Mouse (Mus musculus) cerebellum, postnatal 10 days (tissue): ENCODE data around the gene Gm10392.
A peak's percentile ranks its signal among the peaks of the same experiment; 100 is the strongest.

ENCODE experiments used
- DNase-seq, 2 experiments: peaks; one replicate each; pipeline ENCODE4 v3.0.0; 2021; ENCODE audit warnings: mixed read lengths in 2 of 2

The Gm10392 gene

DNA sequence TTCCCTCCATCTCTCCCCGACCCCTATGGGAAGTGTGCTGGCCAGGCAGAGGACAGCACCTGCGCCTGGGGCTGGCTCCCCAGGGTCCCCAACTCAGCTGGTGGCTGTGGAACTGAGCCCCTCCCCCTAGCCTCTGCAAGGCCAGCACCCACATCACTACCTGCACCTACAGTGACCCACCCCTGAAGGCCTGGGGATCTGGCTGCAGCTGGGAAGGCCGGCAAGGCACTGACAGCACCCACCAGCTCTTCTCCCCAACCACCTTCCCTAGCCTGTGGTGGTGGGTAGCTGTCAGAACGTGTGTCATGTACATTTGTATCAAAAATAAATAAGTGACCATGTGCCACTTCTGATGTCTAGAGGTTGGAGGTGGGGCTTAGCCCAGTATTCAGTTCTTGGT is 11.6 kb downstream of the Gm10392 start:
- peak; percentile 24 to 32 for DNase-seq

DNA sequence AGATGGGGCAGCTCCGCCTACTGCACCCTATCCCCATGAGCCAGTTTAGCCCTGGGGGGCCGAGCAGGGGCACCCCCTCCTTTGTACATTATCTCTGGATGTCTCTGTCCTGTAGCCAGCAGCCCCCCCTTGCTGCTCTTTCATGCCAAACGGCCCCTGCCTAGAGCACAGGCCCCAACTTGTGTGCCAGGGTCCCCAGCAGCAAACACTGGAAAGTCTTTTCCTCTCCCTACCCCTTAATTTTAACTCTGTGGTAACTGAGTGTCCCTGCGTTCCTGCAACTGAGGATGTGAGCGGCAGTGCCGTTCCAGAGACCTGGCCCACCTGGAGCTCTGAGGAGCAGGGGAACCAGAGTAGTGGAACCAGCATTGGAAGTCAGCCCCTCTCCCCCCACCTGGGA is 12.1 kb downstream of the Gm10392 start:
- DNase-seq: peak in 1 of 2 experiments; percentile 16

DNA sequence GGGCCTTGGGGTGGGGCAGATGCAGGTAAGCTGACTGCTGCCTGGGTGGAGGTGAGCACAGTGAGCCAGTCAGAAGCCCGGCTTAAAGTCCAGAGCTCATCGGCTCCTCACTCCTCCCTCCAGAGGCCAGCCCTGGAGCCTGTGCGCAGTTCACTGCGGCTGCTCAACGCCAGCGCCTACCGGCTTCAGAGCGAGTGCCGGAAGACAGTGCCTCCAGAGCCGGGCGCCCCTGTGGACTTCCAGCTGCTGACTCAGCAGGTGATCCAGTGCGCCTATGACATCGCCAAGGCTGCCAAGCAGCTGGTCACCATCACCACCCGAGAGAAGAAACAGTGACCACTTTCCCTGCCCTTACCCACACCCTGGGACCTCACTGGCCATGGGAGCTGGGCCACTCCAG is 12.7 kb downstream of the Gm10392 start:
- no peak for DNase-seq

DNA sequence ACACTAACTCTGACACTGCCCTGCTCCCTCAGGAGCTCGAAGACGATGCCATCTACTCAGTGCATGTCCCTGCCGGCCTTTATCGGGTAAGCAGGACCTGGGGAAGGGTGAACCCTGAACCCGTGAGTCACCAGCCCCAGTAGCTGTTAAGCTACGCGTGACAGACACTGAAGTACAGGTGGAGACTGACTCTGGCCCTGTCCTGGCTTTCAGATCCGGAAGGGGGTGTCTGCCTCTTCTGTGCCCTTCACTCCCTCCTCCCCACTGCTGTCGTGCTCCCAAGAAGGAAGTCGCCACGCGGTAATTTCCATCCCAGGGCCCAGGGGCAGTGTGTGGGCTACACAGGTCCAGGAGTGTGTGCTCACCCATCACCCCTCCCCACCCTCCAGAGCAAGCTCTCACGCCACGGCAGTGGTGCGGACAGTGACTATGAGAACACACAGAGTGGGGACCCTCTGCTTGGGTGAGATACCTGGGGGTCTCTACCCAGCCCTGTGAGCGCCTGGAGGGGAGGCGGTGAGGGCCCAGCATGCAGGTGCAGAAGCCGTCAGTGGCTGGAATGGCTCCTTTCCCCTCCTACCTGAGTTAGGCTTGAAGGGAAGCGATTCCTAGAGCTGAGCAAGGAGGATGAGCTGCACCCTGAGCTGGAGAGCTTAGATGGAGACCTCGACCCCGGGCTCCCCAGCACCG is 13.6 kb downstream of the Gm10392 start:
- DNase-seq: no peak

DNA sequence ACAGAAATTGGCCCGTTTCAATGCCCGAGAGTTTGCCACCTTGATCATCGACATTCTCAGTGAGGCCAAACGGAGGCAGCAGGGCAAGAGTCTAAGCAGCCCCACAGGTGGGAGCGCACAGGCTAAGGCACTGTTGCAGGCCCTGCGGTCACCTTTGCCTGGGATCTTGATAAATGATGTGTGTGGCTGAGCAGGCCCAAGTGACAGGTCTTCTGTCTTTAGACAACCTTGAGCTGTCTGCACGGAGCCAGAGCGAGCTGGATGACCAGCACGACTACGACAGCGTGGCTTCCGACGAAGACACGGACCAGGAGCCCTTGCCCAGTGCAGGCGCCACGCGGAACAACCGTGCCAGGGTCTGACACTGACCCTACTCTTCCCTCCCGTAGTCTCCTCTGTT is 14.6 kb downstream of the Gm10392 start:
- no peak for DNase-seq

DNA sequence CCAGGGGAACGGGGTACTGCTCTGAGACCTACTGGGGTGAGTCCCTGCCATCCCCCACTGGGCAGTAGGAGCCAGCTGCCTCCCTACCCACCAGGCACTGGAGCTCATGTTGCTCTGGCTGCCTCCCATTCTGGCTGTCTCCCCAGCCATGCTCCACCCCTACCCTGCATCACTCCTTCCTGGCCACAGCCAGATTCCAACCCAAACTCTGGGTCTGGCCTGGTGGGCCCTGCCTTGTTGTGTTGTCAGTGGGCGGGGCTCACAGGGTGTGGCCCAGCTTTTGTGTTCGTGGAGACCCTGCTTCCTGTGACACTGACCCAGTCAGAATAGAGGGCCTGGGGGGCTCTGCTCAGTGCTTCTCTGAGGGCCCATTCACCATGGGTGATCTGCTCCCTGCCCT is 15.5 kb downstream of the Gm10392 start:
- peak in 1 of 2 experiments; percentile 20 for DNase-seq

DNA sequence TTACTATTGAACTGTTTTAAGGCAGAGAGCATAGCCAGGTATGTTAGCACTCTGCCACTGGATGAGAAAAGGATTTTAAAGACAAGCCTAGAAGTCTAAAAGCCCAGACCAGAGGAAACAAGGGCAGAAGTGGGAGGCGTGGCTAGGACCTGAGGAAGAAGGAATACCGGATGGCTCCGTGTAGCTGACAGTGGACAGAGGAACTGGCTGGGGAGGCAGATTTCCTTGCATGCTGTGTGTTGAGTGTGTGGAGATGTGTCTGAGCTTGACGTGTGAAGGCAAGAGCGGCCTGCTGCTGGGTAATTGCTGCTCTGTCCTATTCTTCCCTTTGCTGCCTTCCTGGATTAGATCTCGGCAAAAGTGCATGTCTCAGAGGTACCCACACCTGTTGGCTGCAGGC is 16.5 kb downstream of the Gm10392 start:
- DNase-seq: no peak

DNA sequence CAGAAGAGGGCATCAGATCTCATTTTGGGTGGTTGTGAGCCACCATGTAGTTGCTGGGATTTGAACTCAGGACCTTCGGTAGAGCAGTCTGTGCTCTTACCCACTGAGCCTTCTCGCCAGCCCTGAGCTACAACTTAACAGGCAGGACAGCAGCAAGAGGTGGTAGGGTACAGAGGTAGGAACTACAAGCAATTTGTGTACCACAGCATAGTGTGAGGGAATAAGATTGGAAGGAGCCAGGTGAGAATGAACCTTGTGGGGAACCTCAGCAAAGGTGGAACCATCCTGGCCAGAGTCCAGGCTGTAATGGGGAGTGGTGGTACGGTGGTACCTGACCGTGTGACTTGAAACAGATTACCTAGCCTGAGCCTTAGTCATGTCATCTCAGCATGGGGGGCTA is 17.0 kb downstream of the Gm10392 start:
- no peak for DNase-seq

DNA sequence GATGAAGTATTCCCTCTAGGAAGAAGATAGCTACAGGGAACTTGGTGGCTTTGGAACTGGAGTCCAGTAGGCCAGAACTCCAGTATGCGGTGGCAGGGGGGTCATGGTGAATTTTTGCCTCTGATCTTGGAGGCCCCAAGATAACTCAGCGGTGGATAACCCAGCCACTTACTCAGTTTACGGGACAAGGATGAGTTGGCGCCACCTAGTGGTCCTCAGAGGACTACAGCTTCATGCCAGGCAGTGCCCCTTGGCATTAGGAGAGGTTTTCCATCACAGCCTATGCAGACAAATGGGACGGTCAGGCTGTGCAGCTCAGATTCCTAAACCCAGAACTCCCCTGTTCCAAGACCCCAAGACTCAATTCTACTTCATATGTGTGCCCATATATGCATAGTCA is 17.6 kb downstream of the Gm10392 start:
- DNase-seq: peak; percentile 89 to 90

DNA sequence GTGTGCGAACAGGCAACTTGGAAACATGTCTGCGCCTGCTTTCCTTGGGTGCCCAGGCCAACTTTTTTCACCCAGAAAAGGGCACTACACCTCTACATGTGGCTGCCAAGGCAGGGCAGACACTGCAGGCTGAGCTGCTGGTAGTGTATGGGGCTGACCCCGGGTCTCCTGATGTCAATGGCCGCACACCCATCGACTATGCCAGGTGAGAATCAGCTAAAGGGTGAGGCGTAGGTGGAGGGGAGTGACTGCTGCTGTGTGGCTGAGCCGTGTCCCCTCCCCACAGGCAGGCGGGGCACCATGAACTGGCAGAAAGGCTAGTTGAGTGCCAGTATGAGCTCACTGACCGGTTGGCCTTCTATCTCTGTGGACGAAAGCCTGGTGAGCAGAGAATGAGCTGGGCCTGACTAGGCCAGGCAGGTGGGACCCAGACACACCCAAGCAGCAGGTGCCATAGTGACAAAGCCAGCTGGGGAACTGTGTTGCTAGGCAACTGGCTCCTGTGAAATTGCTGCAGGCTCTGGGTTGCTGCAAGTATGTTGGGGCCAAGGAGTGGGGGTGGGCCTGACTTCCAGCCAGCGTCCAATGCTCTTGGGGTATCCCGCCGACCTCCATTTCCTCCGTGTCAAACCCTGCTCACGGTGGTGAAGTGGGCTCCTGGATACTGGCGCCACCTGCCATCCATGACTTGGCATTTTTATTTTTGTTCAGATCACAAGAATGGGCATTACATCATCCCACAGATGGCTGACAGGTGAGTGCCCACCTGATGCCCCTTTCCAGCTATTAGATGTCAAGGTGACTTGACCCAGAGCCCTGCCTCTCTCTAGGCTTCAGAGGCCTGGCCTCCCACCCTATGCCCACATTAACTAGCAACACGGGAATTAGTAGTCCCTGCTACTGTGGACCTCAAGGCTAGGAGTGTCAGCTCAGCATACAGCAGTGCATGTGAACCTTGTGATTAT is 18.4 kb downstream of the Gm10392 start:
- DNase-seq: peak in 1 of 2 experiments; percentile 55

DNA sequence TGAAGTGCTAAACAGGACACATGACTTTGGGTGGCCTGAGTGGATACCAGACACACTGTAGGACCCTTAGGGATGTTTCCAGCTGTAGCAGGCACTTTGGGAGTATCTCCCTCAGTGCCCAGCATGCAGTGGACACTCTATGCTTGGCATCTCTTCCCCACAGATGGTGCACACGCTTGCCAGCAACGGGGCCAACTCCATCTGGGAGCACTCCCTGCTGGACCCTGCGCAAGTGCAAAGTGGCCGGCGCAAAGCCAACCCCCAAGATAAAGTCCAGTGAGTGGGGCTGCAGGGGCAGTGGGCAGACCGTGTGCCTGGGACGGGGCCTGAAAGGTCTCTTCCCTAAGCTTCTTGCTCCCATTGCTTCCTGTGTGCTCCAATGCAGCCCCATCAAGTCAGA is 19.6 kb downstream of the Gm10392 start:
- peak; percentile 87 to 92 for DNase-seq

DNA sequence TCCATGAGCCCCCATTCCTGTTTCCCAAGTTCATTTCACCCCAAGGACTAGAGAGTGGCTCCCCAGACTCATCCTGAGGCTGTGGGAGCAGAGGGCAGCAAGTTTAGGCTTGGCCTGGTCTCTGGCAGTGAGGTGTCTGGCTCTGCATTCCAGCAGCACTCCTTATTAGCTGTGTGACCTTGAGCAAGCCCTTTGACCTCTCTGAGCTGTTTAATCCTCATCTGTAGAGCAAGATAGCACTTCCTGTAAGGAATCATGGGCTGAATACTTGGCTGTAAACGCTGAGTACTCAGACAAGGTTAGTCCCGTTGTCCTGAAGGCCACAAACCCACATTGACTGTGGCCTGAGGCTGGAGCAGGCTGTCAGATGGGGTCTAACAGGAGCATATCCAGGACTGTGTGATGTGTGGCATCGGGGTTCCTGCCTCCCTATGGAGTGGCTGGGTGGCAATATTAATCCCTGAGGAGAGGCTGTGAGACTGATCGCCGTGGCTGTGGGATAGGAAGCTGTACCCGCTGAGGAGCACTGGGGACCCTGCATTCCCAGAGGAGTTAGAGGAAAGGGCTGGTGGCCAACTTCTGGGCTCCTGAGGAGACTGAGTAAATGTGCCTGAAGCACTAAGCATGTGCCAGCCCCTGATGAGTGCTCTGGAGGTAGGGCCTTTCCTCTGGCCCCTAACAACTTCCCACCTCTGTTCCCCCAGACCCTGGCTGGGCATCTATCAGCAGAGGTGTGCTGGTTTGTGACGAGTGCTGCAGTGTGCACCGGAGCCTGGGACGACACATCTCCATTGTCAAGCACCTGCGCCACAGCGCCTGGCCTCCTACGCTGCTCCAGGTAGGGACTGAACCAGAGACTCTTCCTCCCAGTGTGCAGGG is 20.5 kb downstream of the Gm10392 start:
- DNase-seq: peak in 1 of 2 experiments; percentile 47

DNA sequence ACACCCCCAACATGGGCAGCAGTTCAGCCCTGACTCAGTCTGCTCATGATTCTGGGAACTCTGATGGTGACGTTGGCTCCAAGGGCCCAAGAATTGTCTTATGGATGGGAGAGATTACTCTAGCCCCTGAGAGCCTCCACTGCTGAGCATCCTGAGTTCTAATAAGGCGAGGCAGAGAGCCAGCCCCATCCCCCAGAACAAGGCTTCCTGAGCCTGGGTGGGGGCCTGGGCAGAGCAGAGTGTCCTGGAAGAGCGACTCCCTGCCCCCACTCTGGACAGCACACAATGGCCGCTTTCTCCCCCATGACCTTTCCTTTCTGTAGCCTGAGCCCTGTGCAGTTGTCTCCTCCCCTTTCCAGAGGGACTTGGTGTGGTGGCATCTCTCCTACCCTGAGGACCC is 21.1 kb downstream of the Gm10392 start:
- DNase-seq: peak in 1 of 2 experiments; percentile 40

DNA sequence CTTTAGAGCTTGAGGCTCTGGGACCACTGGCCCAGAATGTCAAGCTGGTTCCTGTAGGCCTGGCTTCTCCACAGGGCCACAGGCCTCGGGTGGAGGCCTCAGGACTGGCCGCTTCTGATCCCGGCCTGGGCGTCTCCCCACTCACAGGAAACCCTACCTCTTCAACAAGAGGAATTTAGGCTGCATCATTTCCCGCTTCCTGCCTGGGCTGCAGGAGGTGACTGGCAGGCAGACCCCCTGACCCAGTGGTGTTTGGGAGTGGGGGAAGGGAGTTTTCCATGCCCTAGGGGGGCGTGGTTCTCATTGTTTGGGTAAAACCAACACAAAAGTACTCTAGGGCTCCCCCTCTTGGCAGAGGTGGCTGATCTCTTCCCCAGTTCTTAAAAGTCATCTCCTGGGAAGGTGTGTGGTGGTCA is 21.6 kb downstream of the Gm10392 start:
- peak; percentile 71 to 74 for DNase-seq

DNA sequence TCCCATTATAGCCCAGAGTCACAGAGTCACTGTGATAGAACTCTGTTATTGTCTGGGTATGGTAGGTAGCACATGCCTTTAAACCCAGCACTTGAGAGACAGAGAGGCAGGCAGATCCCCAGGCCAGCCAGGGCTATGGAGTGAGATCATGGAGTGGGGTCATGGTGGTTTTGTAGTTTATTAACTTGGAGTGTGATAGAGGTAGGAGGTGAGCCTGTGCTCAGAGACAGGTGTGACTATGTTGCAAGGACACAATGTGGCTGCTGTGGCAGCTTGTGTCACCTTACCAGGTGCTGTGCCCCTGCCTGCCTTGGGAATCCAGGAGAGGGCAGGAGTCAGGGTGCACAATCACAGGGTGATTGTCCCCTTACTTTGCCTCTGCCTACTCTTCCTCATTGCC is 23.5 kb downstream of the Gm10392 start:
- no peak for DNase-seq

DNA sequence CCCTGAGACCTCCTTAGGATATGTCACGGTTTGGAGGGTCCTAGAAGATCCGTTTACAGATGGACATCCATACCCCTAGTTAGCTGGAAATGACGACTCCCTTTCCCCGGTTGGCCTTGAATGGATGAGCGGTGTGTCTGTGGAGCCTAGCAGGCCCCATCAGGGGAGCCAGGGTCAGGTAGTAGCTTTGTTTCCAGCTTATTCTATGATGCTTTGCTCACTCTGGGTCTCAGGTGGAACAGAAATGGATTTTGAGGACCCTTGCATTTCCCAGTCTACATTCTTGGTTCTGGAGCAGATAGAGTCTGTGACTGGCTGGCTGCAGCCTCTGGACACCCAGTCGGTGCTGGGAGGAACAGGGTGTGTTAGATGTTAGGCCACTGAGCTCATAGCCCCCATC is 24.2 kb downstream of the Gm10392 start:
- no peak for DNase-seq

DNA sequence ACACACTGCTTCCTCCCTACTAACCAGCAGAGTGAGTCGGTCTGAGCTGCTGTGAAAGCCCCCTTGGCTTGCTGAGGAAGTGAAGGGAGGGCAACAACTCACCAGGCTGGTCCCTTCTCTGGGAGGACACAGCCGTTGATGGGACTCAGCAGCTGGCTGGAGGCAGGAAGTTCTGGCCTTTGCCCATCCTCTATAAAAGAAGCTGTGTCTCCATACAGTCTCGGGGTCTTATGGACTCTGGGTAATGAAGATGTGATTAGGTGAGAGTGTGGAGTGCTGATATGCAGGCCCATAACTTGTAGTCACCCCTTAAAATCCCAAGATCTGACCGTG is 24.7 kb downstream of the Gm10392 start:
- no peak for DNase-seq

DNA sequence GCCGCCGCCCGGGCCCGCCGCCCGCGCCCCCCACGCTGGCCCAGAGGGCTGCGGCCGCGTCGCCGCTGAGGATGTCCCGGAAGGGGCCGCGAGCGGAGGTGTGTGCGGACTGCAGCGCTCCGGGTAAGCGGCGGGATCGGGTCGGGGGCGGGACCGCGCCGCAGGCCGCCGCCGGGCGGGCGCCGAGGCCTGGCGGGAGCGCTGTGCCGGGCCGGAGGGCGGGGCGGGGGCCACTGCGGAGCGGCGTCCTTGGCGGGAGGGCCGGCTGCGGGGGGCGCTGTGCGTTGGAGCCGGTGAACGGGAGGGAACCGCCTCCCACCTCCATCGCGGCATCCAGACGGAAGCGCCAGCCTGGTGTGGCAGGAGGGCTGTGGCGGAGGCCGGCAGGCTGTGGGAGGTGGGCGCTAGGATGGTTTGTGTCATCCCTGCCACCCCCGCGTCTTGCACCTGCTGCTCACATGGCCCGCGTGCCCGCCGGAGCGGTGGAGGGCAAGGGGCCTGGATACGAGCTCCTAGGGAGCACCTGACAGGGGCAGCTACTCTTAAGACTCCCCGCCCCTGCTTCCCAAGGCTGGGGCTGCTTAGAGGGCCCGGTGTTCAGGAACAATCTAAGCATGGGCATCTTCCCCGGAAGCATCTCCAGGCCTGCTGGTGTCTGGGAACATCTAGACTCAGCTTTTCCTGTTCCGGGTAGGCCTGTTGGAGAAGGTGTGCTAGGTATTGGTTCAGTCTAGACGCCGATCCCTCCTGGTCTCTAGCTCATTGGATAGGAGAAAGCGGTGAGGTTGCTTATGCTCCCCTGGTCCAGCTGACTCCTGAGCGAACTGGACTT is 25.3 kb downstream of the Gm10392 start, which contains the start of gene Git1:
TSS of gene Git1 (plus strand) at position 51 of the 832 bp plus-strand sequence.
- peak; percentile 71 to 76 for DNase-seq

DNA sequence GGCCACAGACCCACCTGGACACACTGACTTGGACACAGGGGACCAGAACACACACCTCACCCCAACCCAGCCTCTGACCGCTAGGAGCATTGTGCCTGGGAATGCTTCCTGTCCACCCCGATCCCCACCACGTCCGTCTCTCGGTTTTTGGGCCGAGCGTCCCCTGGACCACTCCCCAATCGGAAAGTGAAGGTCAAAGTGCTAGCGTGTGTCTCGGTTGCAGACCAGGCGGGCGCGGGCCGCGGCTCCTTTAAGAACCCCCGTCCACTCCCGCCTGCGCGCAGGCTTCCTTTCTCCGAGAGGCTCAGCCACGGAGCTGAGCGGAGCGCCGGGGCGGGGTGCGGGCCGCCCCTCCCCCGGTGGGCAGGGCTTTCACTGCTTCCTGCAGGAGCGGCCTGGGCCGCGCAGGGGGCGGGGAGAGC is 26.1 kb downstream of the Gm10392 start:
- peak; percentile 93 to 98 for DNase-seq

DNA sequence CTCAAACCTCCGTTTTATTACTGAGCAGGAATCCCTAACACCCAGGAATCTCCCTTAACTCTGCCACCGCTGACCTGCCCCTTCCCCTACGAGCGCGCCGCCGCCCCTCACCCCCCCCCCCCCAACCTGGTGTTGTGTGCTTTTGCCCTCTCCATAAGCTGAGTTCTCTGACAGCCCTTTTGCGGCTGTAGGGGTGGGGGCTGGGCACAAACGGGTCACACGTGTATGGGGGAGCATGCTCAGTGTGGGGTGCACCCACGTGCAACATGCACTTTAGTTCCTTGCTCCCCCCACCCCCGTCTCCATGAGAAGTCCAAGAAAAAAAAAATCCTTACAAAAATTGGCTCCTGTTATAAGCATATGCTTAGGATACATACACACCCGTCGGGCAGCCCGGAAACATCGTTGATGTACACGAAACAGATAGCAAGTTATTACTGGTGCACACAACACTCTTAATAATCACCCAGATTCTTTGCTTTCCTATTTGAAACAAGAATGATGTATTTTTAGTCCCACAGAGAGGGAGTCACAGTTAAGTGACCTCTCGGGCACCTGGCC is 26.6 kb downstream of the Gm10392 start:
- DNase-seq: peak; percentile 68

DNA sequence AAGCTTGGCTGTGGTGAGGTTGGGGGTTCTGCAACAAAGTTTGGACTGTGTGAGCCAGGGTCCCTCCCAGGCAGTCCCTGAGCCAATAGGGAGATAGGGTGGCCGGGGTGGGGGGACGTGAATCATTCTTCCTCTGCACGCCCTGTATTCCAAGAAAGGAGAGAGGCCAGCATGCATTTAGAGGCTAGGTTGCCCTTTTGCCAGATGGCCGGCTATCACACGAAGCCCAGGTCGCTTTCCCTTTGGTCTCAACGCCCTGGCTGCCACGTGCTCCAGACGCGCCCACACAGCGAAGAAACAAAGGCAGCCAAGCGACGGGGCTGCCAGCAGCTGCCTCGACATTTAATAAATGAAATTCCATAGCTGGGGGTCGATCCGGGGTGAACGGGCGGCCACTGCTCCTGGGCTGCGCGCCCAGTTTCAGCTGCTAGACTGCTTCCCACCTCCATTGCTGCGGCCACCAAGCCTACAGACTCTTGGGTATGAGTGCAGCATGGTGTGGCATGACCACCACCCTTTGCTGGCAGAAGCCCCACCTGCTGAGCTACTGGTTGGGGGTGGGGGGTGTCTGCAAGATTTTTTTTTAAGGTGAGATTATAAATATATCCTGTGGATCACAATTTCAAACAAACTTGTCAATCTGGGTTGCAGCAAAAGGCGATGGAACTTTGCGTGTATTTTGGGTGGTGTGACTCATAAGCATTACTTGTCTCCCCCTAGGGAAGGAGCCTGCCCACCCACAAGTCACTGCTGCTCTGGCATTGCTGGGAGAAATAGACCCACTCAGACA is 27.3 kb downstream of the Gm10392 start:
- DNase-seq: peak; percentile 80
